Mouse (Mus musculus) lung, postnatal 0 days (tissue): ENCODE data around the gene Arhgef1. TPM values are rescaled to one million over a fixed set of nuclear protein-coding genes. Genes with fewer than 3 reads are reported as not detected.

ENCODE experiments used
- ATAC-seq: fragments of 200-750 bp; cut with Nextera tagmentation; 2 replicates; pipeline ENCODE4 v1.8.0; 2017; ENCODE audit warnings: moderate library complexity
- DNase-seq: peaks from one replicate; pipeline ENCODE4 v3.0.0-alpha.2; 2016; ENCODE audit warnings: low spot score
- H3K27ac ChIP-seq: fragments of 300-500 bp; sonication (generic); 2 replicates; pipeline ENCODE4 v1.5.1; 2014; ENCODE audit warnings: antibody characterized with exemption, mild to moderate bottlenecking, low read length, mixed read lengths
- H3K27me3 ChIP-seq: fragments of 300-500 bp; sonication (generic); replicated peaks from 2 replicates; pipeline ENCODE4 v1.6.1; 2014; ENCODE audit warnings: low read length, mixed read lengths; ENCODE audit not compliant: insufficient read depth
- H3K36me3 ChIP-seq: fragments of 300-500 bp; sonication (generic); 2 replicates; pipeline ENCODE4 v1.6.1; 2014; ENCODE audit warnings: low read length, mixed read lengths; ENCODE audit not compliant: insufficient read depth
- H3K4me1 ChIP-seq: fragments of 300-500 bp; sonication (generic); 2 replicates; pipeline ENCODE4 v1.6.1; 2014; ENCODE audit warnings: antibody characterized with exemption, low read depth, low read length, mixed read lengths; ENCODE audit not compliant: insufficient read depth
- H3K4me2 ChIP-seq: fragments of 300-500 bp; sonication (generic); replicated peaks from 2 replicates; pipeline ENCODE4 v1.6.1; 2014; ENCODE audit warnings: low read depth, mild to moderate bottlenecking, low read length, moderate library complexity, mixed read lengths
- H3K4me3 ChIP-seq: fragments of 300-500 bp; sonication (generic); 2 replicates; pipeline ENCODE4 v1.5.1; 2014; ENCODE audit warnings: low read depth, low read length
- H3K9ac ChIP-seq: fragments of 300-500 bp; sonication (generic); replicated peaks from 2 replicates; pipeline ENCODE4 v1.6.1; 2014; ENCODE audit warnings: low read depth, mild to moderate bottlenecking
- H3K9me3 ChIP-seq: fragments of 300-500 bp; sonication (generic); 2 replicates; pipeline ENCODE4 v1.6.1; 2016; ENCODE audit warnings: low read length, mixed read lengths
- CTCF ChIP-seq: IDR thresholded peaks from 2 replicates; pipeline ENCODE4 v1.5.1; 2016; ENCODE audit warnings: antibody characterized with exemption, mild to moderate bottlenecking
- EP300 ChIP-seq: IDR thresholded peaks from 2 replicates; pipeline ENCODE4 v1.6.1; 2016; ENCODE audit warnings: antibody characterized with exemption, mild to moderate bottlenecking, control low read depth
- WGBS: fragments of 180-500 bp; shearing (Covaris S2); extraction: QIAGEN DNeasy Blood & Tissue Kit; methylation state at CpG from one replicate; pipeline ENCODE4 v1.1.7; 2014; 5-methylcytosine and 5-hydroxymethylcytosine counted together
- microRNA-seq: library from miRNA; unstranded; fragments of <30 nt; microRNA quantifications from one replicate; pipeline ENCODE4, GENCODE M21; 2016
- polyA plus RNA-seq: library from polyadenylated mRNA; unstranded; fragments of >200 nt; fragmentation: Nextera tagmentation; extraction: Ambion mirVana; gene quantifications from 2 replicates; pipeline ENCODE4 v1.2.1, GENCODE M21; 2015

Gene Arhgef1
- polyA plus RNA-seq, 1 experiment from 2014 or later = 123 TPM

DNA sequence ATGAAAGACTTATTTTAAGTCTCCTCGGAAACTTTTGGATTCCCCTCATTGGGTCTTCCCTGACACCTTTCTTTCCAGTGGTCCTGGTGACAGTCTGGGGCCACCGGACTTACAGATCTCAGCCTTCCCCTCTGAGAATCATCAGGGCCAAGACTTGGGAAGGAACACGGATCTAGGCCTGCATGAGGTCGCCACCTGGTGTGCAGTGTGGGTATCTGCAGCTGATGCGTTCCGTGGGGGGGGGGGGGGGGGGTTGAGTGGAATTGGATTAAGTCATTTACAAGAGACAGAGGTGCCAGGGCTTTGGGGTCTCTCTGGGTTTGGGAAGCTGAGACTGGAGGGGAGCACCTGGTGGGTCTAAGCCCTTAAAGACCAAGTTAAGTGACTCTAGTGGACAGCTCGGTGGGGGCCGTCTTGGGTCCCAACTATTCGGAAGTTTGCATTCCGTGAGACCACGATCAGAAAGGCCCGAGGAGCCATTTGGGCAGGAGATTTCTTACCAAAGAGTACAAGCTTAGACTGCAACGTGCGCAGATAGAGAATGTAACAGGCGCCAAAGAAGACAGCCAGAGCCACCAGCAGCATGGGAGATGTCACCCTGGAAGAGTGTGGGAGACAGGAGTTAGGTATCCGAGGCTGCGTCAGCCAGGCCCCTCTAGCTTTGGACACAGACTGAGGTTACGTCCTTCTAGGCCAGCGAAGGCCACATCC lies 68.7 kb downstream of the Arhgef1 start:
- TF ChIP-seq EP300 (no peak), CTCF (peak; percentile 84)
- peak overlapping the region; percentile 76 for H3K4me3 ChIP-seq
- H3K36me3 ChIP-seq = no peaks in the 10 kb centered on the region
- H3K27me3 ChIP-seq = no peaks in the 10 kb centered on the region
- H3K9ac ChIP-seq = peak overlapping the region; percentile 84; the same call in 1 of the 2 replicates
- peak; percentile 71 for DNase-seq
- peak overlapping the region; percentile 80 for H3K27ac ChIP-seq
- WGBS = 6% methylated on average over 19 of the region's 19 CpGs
- no peaks in the 10 kb centered on the region for H3K9me3 ChIP-seq
- ATAC-seq = peak; percentile 18
- peak overlapping the region; percentile 68 for H3K4me2 ChIP-seq
- H3K4me1 ChIP-seq = 0 out of 2 replicates have a peak, but pooled peaks cover 7% of the 10 kb centered on the region

GRCm38 (mm10) chr7:24971972-24972893 lies 69.5 kb downstream of the Arhgef1 start, which contains the start of gene Rabac1:
TSS of gene Rabac1 (minus strand) at chr7:24972754.
- Histone ChIP-seq H3K27ac (peak within 1 kb of the TSS; percentile 95), H3K4me1 (0 out of 2 replicates have a peak, but pooled peaks cover 7% of the 10 kb centered on the region), H3K9me3 (no peaks in the 10 kb centered on the region), H3K4me3 (peak within 1 kb of the TSS; percentile 76), H3K36me3 (no peaks in the 10 kb centered on the region), H3K27me3 (no peaks in the 10 kb centered on the region), H3K4me2 (peak within 1 kb of the TSS; percentile 68), H3K9ac (peak within 1 kb of the TSS; percentile 84)
- ATAC-seq = peak; percentile 95
- DNase-seq = peak; percentile 99
- TF ChIP-seq EP300 (no peak), CTCF (peak; percentile 72)
- WGBS = under 1% methylated on average over 44 of the region's 45 CpGs

DNA sequence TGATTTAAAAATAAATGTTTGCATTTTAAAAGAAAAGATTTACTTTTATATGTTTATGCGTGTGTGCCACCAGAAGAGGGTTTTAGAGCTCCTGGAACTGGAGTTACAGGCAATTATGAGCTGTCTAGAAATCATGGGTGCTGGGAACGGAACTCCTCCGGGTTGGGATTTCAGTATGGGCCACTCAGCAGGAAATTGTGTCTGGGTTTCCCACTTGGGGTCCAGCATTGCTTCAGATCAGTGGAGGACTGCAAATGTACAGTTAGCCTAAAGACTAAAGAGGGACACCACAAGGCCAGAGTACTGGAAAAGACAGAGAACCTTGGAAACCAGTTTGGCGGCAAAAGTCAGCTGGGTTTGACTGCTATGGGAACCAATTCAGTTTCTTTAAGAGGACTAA lies 70.5 kb downstream of the Arhgef1 start:
- Histone ChIP-seq H3K27ac (no peak overlapping the region), H3K9ac (no peak overlapping the region), H3K4me2 (no peak overlapping the region), H3K4me3 (no peak overlapping the region), H3K4me1 (0 out of 2 replicates have a peak, but pooled peaks cover 7% of the 10 kb centered on the region), H3K36me3 (no peaks in the 10 kb centered on the region), H3K9me3 (no peaks in the 10 kb centered on the region), H3K27me3 (no peaks in the 10 kb centered on the region)
- ATAC-seq (no peak), DNase-seq (no peak)
- no peak for TF ChIP-seq EP300
- no peak for TF ChIP-seq CTCF
- 71% methylated on average over 4 of the region's 4 CpGs for WGBS

GRCm38 (mm10) chr7:24973902-24974301 lies 71.2 kb downstream of the Arhgef1 start:
- Histone ChIP-seq H3K4me1 (0 out of 2 replicates have a peak, but pooled peaks cover 7% of the 10 kb centered on the region), H3K4me3 (no peak overlapping the region), H3K9ac (no peak overlapping the region), H3K4me2 (no peak overlapping the region), H3K9me3 (no peaks in the 10 kb centered on the region), H3K36me3 (no peaks in the 10 kb centered on the region), H3K27me3 (no peaks in the 10 kb centered on the region), H3K27ac (no peak overlapping the region)
- no peak for ATAC-seq
- no peak for TF ChIP-seq CTCF
- no peak for TF ChIP-seq EP300
- WGBS = 64% methylated on average over 5 of the region's 5 CpGs
- DNase-seq = no peak

DNA sequence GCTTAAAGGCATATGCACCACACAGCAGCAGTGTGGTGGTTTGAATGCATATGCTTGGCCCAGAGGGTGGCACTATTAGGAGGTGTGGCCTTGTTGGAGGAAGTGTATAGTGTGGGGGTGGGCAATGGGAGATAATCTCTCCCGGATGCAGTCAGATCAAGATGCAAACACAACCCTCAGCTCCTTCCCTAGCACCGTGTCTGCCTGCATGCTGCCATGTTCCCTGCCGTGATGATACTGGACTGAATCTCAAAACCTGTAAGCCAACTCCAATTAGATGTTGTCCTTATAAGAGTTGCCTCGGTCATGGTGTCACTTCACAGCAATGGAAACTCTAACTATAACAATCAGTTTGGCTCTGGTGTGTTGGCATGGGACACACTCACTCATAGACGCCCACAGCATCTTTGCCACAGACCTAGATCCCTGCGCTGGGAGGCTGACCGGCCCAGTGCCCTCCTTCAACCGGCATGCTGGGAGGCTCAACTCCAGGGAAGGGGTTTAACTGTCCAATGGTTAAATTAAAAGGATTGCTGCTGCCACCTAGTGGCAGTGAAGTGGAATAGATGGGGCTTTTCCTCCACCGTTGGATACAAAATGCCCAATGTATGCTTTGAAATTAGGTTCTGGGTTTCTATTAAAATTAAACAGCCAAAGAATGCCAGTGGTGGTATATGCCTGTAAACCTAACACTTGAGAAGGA lies 72.3 kb downstream of the Arhgef1 start:
- ATAC-seq = no peak
- 27% methylated on average over 9 of the region's 9 CpGs for WGBS

More for the DNA sequence above, 72.3 kb downstream of the Arhgef1 start:
- no peak overlapping the region for H3K9ac ChIP-seq
- TF ChIP-seq CTCF = peak; percentile 79
- no peak for TF ChIP-seq EP300
- H3K9me3 ChIP-seq = no peaks in the 10 kb centered on the region
- H3K4me3 ChIP-seq = no peak overlapping the region
- no peaks in the 10 kb centered on the region for H3K36me3 ChIP-seq
- 0 out of 2 replicates have a peak, but pooled peaks cover 7% of the 10 kb centered on the region for H3K4me1 ChIP-seq
- DNase-seq = peak; percentile 74
- H3K4me2 ChIP-seq = no peak overlapping the region
- no peaks in the 10 kb centered on the region for H3K27me3 ChIP-seq
- no peak overlapping the region for H3K27ac ChIP-seq

Small RNAs within 50 kb of the gene (microRNA-seq; reads per million reads assigned to microRNA genes)
- gene Mir7046 = not detected

Other genes starting within 250 kb of the Arhgef1 start
- not detected in 2 replicates for gene Tex101, start 226.2 kb upstream of the Arhgef1 start, polyA plus RNA-seq
- gene BC049730, start 193.7 kb upstream of the Arhgef1 start, polyA plus RNA-seq = not detected in 2 replicates
- gene Gm4763, start 176.0 kb upstream of the Arhgef1 start, polyA plus RNA-seq = not detected in 2 replicates
- 3.5 and 4.1 TPM in 2 replicates for gene Cd177, start 142.6 kb upstream of the Arhgef1 start, polyA plus RNA-seq
- 0.73 and 0.82 TPM in 2 replicates for gene Ceacam10, start 125.7 kb upstream of the Arhgef1 start, polyA plus RNA-seq
- gene Gm9844, start 40.7 kb upstream of the Arhgef1 start, polyA plus RNA-seq = 13.3 and 13.8 TPM in 2 replicates
- not detected in 2 replicates for gene Lypd4, start 33.0 kb upstream of the Arhgef1 start, polyA plus RNA-seq
- gene Dmrtc2, start 32.9 kb upstream of the Arhgef1 start, polyA plus RNA-seq = not detected in 2 replicates
- 2,947 and 3,302 TPM in 2 replicates for gene Rps19, start 18.5 kb upstream of the Arhgef1 start, polyA plus RNA-seq
- gene Cd79a, start 5.5 kb upstream of the Arhgef1 start, polyA plus RNA-seq = 3.2 and 4.3 TPM in 2 replicates
- not detected in 2 replicates for gene Gm4881, start 41.6 kb downstream of the Arhgef1 start, polyA plus RNA-seq
- 488 and 561 TPM in 2 replicates for gene Rabac1, start 69.8 kb downstream of the Arhgef1 start, polyA plus RNA-seq
- 0.57 and 0.73 TPM in 2 replicates for gene Atp1a3, start 103.0 kb downstream of the Arhgef1 start, polyA plus RNA-seq
- 1.9 and 2.9 TPM in 2 replicates for gene Grik5, start 169.4 kb downstream of the Arhgef1 start, polyA plus RNA-seq
- 19.8 and 20.1 TPM in 2 replicates for gene Zfp574, start 169.7 kb downstream of the Arhgef1 start, polyA plus RNA-seq